Mouse (Mus musculus): ENCODE results near the gene Traf7. TPM values are rescaled to one million over a fixed set of nuclear protein-coding genes. Genes with fewer than 3 reads are reported as not detected.

The Traf7 gene
- polyA plus RNA-seq, 1 experiment: 163 TPM

GRCm38 (mm10) chr17:24561592-24561991, 33.9 kb upstream of the Traf7 start:
- H3K27ac ChIP-seq (ENCODE audit: insufficient read depth, low read length): no peak overlapping the region
- H3K4me3 ChIP-seq (ENCODE audit: insufficient read depth, low read length): no peak overlapping the region
- TF ChIP-seq CTCF (IDR thresholded peaks at IDR 0.05; ENCODE audit: borderline replicate concordance, insufficient read depth, low read length): no peak
- TF ChIP-seq POLR2A (IDR thresholded peaks at IDR 0.05; ENCODE audit: low read depth, low read length): no peak
- peaks cover 24% of the 10 kb centered on the region for H3K4me1 ChIP-seq (ENCODE audit: control insufficient read depth, insufficient read depth, low read length)

GRCm38 (mm10) chr17:24560301-24561028, 32.7 kb upstream of the Traf7 start:
- no peak for TF ChIP-seq CTCF (IDR thresholded peaks at IDR 0.05; ENCODE audit: borderline replicate concordance, insufficient read depth, low read length)
- no peak for TF ChIP-seq POLR2A (IDR thresholded peaks at IDR 0.05; ENCODE audit: low read depth, low read length)
- Histone ChIP-seq H3K27ac (ENCODE audit: insufficient read depth, low read length) (no peak overlapping the region), H3K4me1 (ENCODE audit: control insufficient read depth, insufficient read depth, low read length) (peaks cover 24% of the 10 kb centered on the region), H3K4me3 (ENCODE audit: insufficient read depth, low read length) (no peak overlapping the region)

- TF ChIP-seq CTCF (IDR thresholded peaks at IDR 0.05; ENCODE audit: borderline replicate concordance, insufficient read depth, low read length) (no peak), POLR2A (IDR thresholded peaks at IDR 0.05; ENCODE audit: low read depth, low read length) (no peak)
- H3K4me3 ChIP-seq (ENCODE audit: insufficient read depth, low read length): no peak overlapping the region
- peaks cover 24% of the 10 kb centered on the region for H3K4me1 ChIP-seq (ENCODE audit: control insufficient read depth, insufficient read depth, low read length)
- H3K27ac ChIP-seq (ENCODE audit: insufficient read depth, low read length): no peak overlapping the region
Observed at GRCm38 (mm10) chr17:24559146-24559545, 31.4 kb upstream of the Traf7 start.

GRCm38 (mm10) chr17:24558600-24559099, 30.9 kb upstream of the Traf7 start:
- no peak for TF ChIP-seq POLR2A (IDR thresholded peaks at IDR 0.05; ENCODE audit: low read depth, low read length)
- TF ChIP-seq CTCF (IDR thresholded peaks at IDR 0.05; ENCODE audit: borderline replicate concordance, insufficient read depth, low read length): no peak
- Histone ChIP-seq H3K4me3 (ENCODE audit: insufficient read depth, low read length) (no peak overlapping the region), H3K4me1 (ENCODE audit: control insufficient read depth, insufficient read depth, low read length) (peaks cover 24% of the 10 kb centered on the region), H3K27ac (ENCODE audit: insufficient read depth, low read length) (peak overlapping the region; percentile 82)

GRCm38 (mm10) chr17:24557091-24557490, 29.4 kb upstream of the Traf7 start:
- TF ChIP-seq POLR2A (IDR thresholded peaks at IDR 0.05; ENCODE audit: low read depth, low read length) (no peak), CTCF (IDR thresholded peaks at IDR 0.05; ENCODE audit: borderline replicate concordance, insufficient read depth, low read length) (no peak)
- peaks cover 28% of the 10 kb centered on the region for H3K4me1 ChIP-seq (ENCODE audit: control insufficient read depth, insufficient read depth, low read length)
- no peak overlapping the region for H3K4me3 ChIP-seq (ENCODE audit: insufficient read depth, low read length)
- no peak overlapping the region for H3K27ac ChIP-seq (ENCODE audit: insufficient read depth, low read length)

- Histone ChIP-seq H3K4me3 (ENCODE audit: insufficient read depth, low read length) (peak overlapping the region; percentile 83), H3K4me1 (ENCODE audit: control insufficient read depth, insufficient read depth, low read length) (peaks cover 6% of the 10 kb centered on the region), H3K27ac (ENCODE audit: insufficient read depth, low read length) (peak overlapping the region; percentile 85)
- TF ChIP-seq CTCF (IDR thresholded peaks at IDR 0.05; ENCODE audit: borderline replicate concordance, insufficient read depth, low read length) (no peak), POLR2A (IDR thresholded peaks at IDR 0.05; ENCODE audit: low read depth, low read length) (no peak)
Observed at GRCm38 (mm10) chr17:24551050-24551444, 23.3 kb upstream of the Traf7 start.

- Histone ChIP-seq H3K27ac (ENCODE audit: insufficient read depth, low read length) (peak overlapping the region; percentile 85), H3K4me1 (ENCODE audit: control insufficient read depth, insufficient read depth, low read length) (peaks cover 6% of the 10 kb centered on the region)
- TF ChIP-seq CTCF (IDR thresholded peaks at IDR 0.05; ENCODE audit: borderline replicate concordance, insufficient read depth, low read length) (no peak), POLR2A (IDR thresholded peaks at IDR 0.05; ENCODE audit: low read depth, low read length) (peak; percentile 53)
Observed at GRCm38 (mm10) chr17:24550416-24551049, 22.8 kb upstream of the Traf7 start.

GRCm38 (mm10) chr17:24549618-24550415, 22.1 kb upstream of the Traf7 start, which contains the start of gene Pkd1:
Pkd1 (plus strand) TSS chr17:24549834.
- Histone ChIP-seq H3K27ac (ENCODE audit: insufficient read depth, low read length) (peak within 1 kb of the TSS; percentile 85), H3K4me3 (ENCODE audit: insufficient read depth, low read length) (peak within 1 kb of the TSS; percentile 83), H3K4me1 (ENCODE audit: control insufficient read depth, insufficient read depth, low read length) (peaks cover 6% of the 10 kb centered on the region)
- TF ChIP-seq CTCF (IDR thresholded peaks at IDR 0.05; ENCODE audit: borderline replicate concordance, insufficient read depth, low read length) (no peak), POLR2A (IDR thresholded peaks at IDR 0.05; ENCODE audit: low read depth, low read length) (peak; percentile 99)

More at GRCm38 (mm10) chr17:24550416-24551049, 22.8 kb upstream of the Traf7 start:
- peak overlapping the region; percentile 83 for H3K4me3 ChIP-seq (ENCODE audit: insufficient read depth, low read length)

- Histone ChIP-seq H3K27ac (ENCODE audit: insufficient read depth, low read length) (peak overlapping the region; percentile 39), H3K4me3 (ENCODE audit: insufficient read depth, low read length) (peak overlapping the region; percentile 40), H3K4me1 (ENCODE audit: control insufficient read depth, insufficient read depth, low read length) (peaks cover 6% of the 10 kb centered on the region)
- TF ChIP-seq POLR2A (IDR thresholded peaks at IDR 0.05; ENCODE audit: low read depth, low read length) (no peak), CTCF (IDR thresholded peaks at IDR 0.05; ENCODE audit: borderline replicate concordance, insufficient read depth, low read length) (no peak)
Observed at GRCm38 (mm10) chr17:24548921-24549617, 21.3 kb upstream of the Traf7 start.

Measured in embryonic fibroblast, embryonic 13.5 days (primary cell).